Mouse (Mus musculus): ENCODE measurements at regions not wholly inside any gene's neighbourhood (a gene's known extent, or its start where the extent isn't known, plus 50 kb on each side); places are given as distances from the start of the nearest gene placed in this dataset.

DNA sequence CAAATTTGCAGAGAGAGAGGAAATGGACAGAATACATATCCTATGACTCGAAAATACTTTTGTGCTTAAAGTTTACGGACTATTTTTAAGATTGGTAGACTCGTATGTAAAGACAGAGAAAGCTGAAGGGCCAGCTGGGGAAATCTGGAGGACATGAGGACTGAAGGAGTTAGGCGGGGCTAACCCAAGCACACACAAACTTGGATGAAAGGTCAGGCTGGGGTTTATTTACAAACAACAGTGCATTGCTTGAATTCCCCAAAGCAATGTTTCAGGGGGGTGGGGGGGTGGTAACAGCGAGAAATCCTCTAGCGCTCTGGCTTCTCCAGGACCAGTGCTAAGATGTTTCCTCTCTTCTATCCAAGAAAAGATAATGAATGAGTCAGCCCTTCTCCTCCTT lies 68.3 kb downstream of the Ptger2 start:
- 84% methylated on average over 6 of the region's 6 CpGs for WGBS
- Histone ChIP-seq H3K4me3 (no peak overlapping the region), H3K27ac (replicated peaks) (no peak overlapping the region), H3K9me3 (replicated peaks) (no peaks in the 10 kb centered on the region), H3K36me3 (no peaks in the 10 kb centered on the region), H3K4me1 (no peaks in the 10 kb centered on the region), H3K27me3 (ENCODE audit: low read depth, poor library complexity, severe bottlenecking) (no peaks in the 10 kb centered on the region)
- no peak for DNase-seq (ENCODE audit: low spot score)

DNA sequence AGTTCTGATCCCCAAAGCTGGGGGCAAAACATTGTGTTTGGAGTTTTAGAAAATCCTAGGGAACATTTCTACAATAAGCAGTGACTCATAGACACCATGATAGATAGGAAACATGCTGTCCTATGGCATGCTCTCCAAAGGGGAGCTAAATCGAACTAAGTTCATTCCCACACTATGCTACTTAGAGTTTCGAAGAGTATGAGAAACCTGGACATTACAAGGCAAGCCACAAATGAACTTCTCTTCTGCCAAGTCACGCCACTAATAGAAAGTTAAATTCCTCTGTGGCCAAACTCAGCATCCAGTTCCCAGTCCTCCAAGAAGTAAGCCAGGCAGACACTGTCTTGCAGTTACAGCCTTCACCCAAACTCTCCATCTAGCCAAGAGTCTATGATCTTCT lies 73.7 kb downstream of the Ptger2 start:
- Histone ChIP-seq H3K36me3 (no peaks in the 10 kb centered on the region), H3K27me3 (ENCODE audit: low read depth, poor library complexity, severe bottlenecking) (no peaks in the 10 kb centered on the region), H3K4me3 (no peak overlapping the region), H3K27ac (replicated peaks) (no peak overlapping the region), H3K9me3 (replicated peaks) (no peaks in the 10 kb centered on the region; the same call in 1 of the 2 replicates), H3K4me1 (no peaks in the 10 kb centered on the region)
- 91% methylated on average over 3 of the region's 3 CpGs for WGBS
- no peak for DNase-seq (ENCODE audit: low spot score)

DNA sequence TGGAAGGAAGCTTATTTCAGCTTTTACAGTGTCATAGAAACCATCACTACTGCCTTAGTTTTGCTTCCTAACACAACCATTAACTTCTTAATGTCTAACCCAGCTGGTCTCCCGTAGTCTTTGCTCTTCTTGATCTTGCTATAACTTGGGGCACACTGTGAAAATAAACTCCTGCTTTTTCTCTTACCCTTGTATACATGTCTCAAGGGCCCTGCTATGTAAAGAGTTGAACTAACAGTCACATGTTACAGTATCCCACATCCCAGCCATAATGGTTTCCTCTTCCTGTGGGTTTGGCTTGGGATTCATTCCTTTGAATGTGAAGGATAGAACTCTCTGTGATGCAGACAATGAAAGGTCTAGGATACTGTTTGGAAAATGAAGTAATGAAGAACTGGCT lies 76.5 kb downstream of the Ptger2 start:
- H3K27me3 ChIP-seq (ENCODE audit: low read depth, poor library complexity, severe bottlenecking) = no peaks in the 10 kb centered on the region
- no peak overlapping the region for H3K4me3 ChIP-seq
- no peak overlapping the region for H3K27ac ChIP-seq (replicated peaks)
- 89% methylated on average over 1 of the region's 1 CpGs for WGBS
- no peaks in the 10 kb centered on the region for H3K36me3 ChIP-seq
- no peaks in the 10 kb centered on the region; the same call in 1 of the 2 replicates for H3K9me3 ChIP-seq (replicated peaks)
- DNase-seq (ENCODE audit: low spot score) = no peak
- H3K4me1 ChIP-seq = no peaks in the 10 kb centered on the region

DNA sequence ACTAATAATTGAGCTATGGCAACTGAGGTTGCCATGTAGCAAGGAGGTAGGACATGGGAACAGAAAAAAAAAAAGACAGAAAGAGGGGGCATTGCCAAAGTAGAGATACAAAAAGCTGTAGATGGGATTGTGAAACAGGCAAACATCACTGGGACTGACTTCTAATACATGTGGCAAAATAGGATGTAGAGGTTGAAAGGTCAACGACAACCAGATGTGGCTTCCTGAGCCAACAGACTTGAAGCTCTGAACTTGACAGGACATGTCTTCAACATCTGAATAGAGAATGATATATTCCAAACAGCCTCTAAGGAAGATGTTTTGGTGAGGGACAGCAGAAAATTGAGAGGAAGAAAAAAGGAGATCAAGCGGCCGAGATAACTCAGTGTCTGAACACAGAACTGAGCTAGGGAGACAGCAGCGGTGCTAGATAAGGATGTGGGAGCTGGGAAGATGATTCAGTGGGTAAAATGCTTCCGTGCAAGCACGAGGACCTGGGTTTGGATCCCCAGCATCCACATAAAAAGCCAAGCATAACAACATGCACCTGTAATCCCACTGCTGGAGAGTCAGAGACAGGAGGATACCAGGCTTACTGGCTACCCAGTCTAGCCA lies 81.7 kb downstream of the Ptger2 start:
- Histone ChIP-seq H3K9me3 (replicated peaks) (no peaks in the 10 kb centered on the region; the same call in 1 of the 2 replicates), H3K4me1 (no peaks in the 10 kb centered on the region), H3K27ac (replicated peaks) (no peak overlapping the region), H3K4me3 (no peak overlapping the region), H3K36me3 (no peaks in the 10 kb centered on the region), H3K27me3 (ENCODE audit: low read depth, poor library complexity, severe bottlenecking) (no peaks in the 10 kb centered on the region)
- peak; percentile 25 for DNase-seq (ENCODE audit: low spot score)
- 69% methylated on average over 6 of the region's 6 CpGs for WGBS

DNA sequence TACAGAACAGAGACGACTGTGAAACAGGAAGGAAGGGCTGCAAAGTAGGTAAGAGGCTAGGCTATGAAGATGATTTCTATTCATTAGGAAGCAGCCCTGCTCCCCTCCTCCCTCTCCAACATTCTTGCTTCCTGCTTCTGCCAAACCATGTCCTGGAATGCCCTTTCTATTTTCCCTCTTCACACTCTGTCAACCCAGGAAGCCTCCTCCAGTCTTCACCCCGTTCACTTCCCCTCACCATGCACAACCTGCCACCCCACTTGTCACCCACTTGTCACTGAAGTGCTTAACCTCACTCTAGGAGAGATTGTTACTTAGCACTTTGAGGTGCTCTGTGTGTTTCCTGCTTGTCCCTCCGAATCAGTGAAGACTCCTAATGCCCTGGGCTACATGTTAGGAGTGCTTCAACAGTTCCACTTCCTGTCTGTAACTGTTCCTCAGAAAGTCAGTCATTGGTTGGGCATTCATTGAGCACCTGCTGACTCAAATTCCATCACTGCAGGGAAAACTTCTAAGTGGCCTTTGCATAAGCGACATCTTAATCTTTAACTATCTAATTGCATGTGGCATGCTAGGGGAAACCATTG lies 87.0 kb downstream of the Ptger2 start:
- no peak overlapping the region for H3K4me3 ChIP-seq
- 83% methylated on average over 4 of the region's 4 CpGs for WGBS
- no peaks in the 10 kb centered on the region for H3K36me3 ChIP-seq
- no peaks in the 10 kb centered on the region for H3K9me3 ChIP-seq (replicated peaks)
- no peak overlapping the region for H3K27ac ChIP-seq (replicated peaks)
- no peaks in the 10 kb centered on the region for H3K27me3 ChIP-seq (ENCODE audit: low read depth, poor library complexity, severe bottlenecking)
- no peaks in the 10 kb centered on the region for H3K4me1 ChIP-seq
- DNase-seq (ENCODE audit: low spot score) = no peak

DNA sequence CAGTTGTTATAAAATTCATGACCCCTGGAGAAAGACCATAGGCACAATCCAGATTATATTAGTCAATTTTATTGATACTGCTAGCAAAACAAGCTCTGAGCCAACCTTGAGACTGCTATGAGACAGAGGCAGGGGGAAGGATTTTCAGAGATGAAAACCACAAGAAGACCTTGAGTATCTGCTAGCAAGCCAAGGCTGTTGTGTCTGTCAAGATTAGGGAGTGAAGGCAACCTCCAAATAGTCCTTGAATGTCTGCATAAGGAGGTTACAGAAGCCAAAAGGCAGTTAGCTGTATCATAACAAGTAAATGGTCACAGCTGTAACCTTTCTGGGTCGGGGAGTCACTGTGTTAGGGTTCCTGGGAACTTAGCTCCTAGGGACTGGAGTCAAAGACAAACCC lies 89.2 kb downstream of the Ptger2 start:
- DNase-seq (ENCODE audit: low spot score) = no peak
- Histone ChIP-seq H3K4me3 (no peak overlapping the region), H3K27me3 (ENCODE audit: low read depth, poor library complexity, severe bottlenecking) (no peaks in the 10 kb centered on the region), H3K4me1 (no peaks in the 10 kb centered on the region), H3K9me3 (replicated peaks) (no peaks in the 10 kb centered on the region), H3K36me3 (no peaks in the 10 kb centered on the region), H3K27ac (replicated peaks) (no peak overlapping the region)
- WGBS = 70% methylated on average over 1 of the region's 1 CpGs

DNA sequence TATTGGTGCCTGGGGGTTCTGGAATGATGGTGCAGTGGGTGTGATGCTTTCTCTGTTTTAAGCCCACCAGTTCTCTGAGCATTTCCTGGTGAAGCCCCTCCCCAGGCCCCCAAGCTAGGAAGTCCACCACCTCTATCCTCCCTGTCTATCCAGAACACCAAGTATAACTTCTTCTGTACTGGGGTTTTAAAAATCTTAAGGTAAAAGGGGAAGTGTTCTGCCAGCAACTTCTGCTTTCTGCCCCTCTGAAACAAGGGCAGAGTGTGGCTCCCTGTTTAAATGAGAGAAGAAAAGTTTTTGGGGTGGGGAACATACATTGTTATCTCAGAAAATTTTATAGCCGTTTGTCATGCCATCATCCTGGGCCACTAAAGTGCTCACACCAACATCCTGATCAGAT lies 91.8 kb downstream of the Ptger2 start:
- Histone ChIP-seq H3K4me3 (no peak overlapping the region), H3K36me3 (no peaks in the 10 kb centered on the region), H3K27ac (replicated peaks) (no peak overlapping the region), H3K4me1 (no peaks in the 10 kb centered on the region), H3K27me3 (ENCODE audit: low read depth, poor library complexity, severe bottlenecking) (no peaks in the 10 kb centered on the region), H3K9me3 (replicated peaks) (no peaks in the 10 kb centered on the region)
- 80% methylated on average over 1 of the region's 1 CpGs for WGBS
- no peak for DNase-seq (ENCODE audit: low spot score)

DNA sequence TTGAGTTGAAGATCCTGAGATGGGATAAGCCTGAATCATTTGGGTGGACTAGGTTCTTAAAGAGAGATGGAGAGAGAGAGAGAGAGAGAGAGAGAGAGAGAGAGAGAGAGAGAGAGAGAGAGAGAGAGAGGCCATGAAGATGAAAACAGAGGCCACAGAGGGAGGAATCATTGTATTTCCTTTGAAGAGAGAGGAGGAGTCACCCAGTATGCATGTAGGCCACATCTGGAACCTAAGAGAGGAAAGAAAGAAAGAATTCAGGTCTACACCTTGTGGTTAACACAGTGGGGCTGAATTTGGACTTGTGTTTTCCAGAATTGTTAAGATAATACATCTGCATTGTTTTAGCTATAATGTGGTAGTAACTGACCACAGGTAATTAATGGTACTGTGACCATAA lies 92.2 kb downstream of the Ptger2 start:
- DNase-seq (ENCODE audit: low spot score) = no peak
- Histone ChIP-seq H3K27me3 (ENCODE audit: low read depth, poor library complexity, severe bottlenecking) (no peaks in the 10 kb centered on the region), H3K27ac (replicated peaks) (no peak overlapping the region), H3K4me1 (no peaks in the 10 kb centered on the region), H3K36me3 (no peaks in the 10 kb centered on the region), H3K4me3 (no peak overlapping the region), H3K9me3 (replicated peaks) (no peaks in the 10 kb centered on the region)

DNA sequence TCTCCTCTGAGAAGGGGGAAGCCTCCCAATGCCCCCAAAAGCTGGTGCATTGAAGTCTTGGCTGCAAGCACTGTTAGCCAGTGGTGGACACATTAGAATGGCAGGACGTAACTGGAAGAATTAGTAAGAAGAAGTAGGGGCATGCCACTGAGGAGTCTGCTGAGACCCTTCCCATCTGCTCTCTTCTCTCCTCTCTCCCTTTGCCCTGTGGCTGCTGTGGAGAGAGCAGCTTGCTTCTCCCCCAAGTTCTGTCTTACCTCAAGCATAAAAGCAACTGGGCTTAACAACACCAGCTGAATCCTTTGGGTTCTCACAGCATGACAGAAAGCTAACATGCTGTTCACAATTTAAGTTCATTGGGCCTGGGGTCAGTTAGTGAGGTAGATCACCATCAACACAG lies 95.1 kb downstream of the Ptger2 start:
- no peak for DNase-seq (ENCODE audit: low spot score)
- Histone ChIP-seq H3K27ac (replicated peaks) (no peak overlapping the region), H3K36me3 (no peaks in the 10 kb centered on the region), H3K4me1 (no peaks in the 10 kb centered on the region), H3K27me3 (ENCODE audit: low read depth, poor library complexity, severe bottlenecking) (no peaks in the 10 kb centered on the region), H3K4me3 (no peak overlapping the region), H3K9me3 (replicated peaks) (no peaks in the 10 kb centered on the region)
- 83% methylated on average over 1 of the region's 1 CpGs for WGBS
